Mouse (Mus musculus) midbrain, postnatal 0 days (tissue): ENCODE measurements around the gene Tgm3. TPM values are rescaled to one million over a fixed set of nuclear protein-coding genes. Genes with fewer than 3 reads are reported as not detected.

Experiments used
- ATAC-seq: fragments of 200-750 bp; cut with Nextera tagmentation; 2 replicates; pipeline ENCODE4 v1.8.0; 2017; ENCODE audit warnings: moderate number of reproducible peaks, mild to moderate bottlenecking, moderate TSS enrichment, moderate library complexity; ENCODE audit not compliant: low FRiP score
- DNase-seq: peaks from one replicate; pipeline ENCODE4 v3.0.0-alpha.2; 2015; ENCODE audit warnings: low spot score
- H3K27ac ChIP-seq: fragments of 300-500 bp; sonication (generic); 2 replicates; pipeline ENCODE4 v1.5.1; 2014; ENCODE audit warnings: low read depth, mild to moderate bottlenecking, low read length, mixed read lengths
- H3K27me3 ChIP-seq: fragments of 300-500 bp; sonication (generic); 2 replicates; pipeline ENCODE4 v1.6.1; 2014; ENCODE audit warnings: low read length, control low read depth, mixed read lengths; ENCODE audit not compliant: insufficient read depth
- H3K36me3 ChIP-seq: fragments of 300-500 bp; sonication (generic); 2 replicates; pipeline ENCODE4 v1.6.1; 2014; ENCODE audit warnings: low read length, control low read depth, mixed read lengths; ENCODE audit not compliant: insufficient read depth
- H3K4me1 ChIP-seq: fragments of 300-500 bp; sonication (generic); 2 replicates; pipeline ENCODE4 v1.6.1; 2014; ENCODE audit warnings: mild to moderate bottlenecking, control low read depth, antibody characterized with exemption, low read length, mixed read lengths; ENCODE audit not compliant: insufficient read depth
- H3K4me2 ChIP-seq: fragments of 300-500 bp; sonication (generic); 2 replicates; pipeline ENCODE4 v1.6.1; 2014; ENCODE audit warnings: low read depth, mild to moderate bottlenecking, low read length, mixed read lengths; ENCODE audit not compliant: poor library complexity, severe bottlenecking
- H3K4me3 ChIP-seq: fragments of 300-500 bp; sonication (generic); 2 replicates; pipeline ENCODE4 v1.5.1; 2014; ENCODE audit warnings: low read depth, mild to moderate bottlenecking, low read length, moderate library complexity
- H3K9ac ChIP-seq: fragments of 300-500 bp; sonication (generic); replicated peaks from 2 replicates; pipeline ENCODE4 v1.6.1; 2014; ENCODE audit warnings: mild to moderate bottlenecking, low read length, moderate library complexity, mixed read lengths; ENCODE audit not compliant: poor library complexity, severe bottlenecking
- H3K9me3 ChIP-seq: fragments of 300-500 bp; sonication (generic); 2 replicates; pipeline ENCODE4 v1.6.1; 2016; ENCODE audit warnings: low read length, control low read depth
- CTCF ChIP-seq: IDR thresholded peaks from 2 replicates; pipeline ENCODE4 v1.5.1; 2016; ENCODE audit warnings: antibody characterized with exemption, mild to moderate bottlenecking
- WGBS: fragments of 180-500 bp; shearing (Covaris S2); extraction: QIAGEN DNeasy Blood & Tissue Kit; methylation state at CpG from one replicate; pipeline ENCODE4 v1.1.7; 2014; 5-methylcytosine and 5-hydroxymethylcytosine counted together
- polyA plus RNA-seq: library from polyadenylated mRNA; unstranded; fragments of >200 nt; fragmentation: Nextera tagmentation; extraction: Ambion mirVana; gene quantifications from 2 replicates; pipeline ENCODE4 v1.2.1, GENCODE M21; 2015
- total RNA-seq: library from RNA; depleted of rRNA; stranded (reverse); fragments of >200 nt; gene quantifications from 2 replicates; pipeline ENCODE4 v1.2.3, GENCODE M21; 2014; rRNA removed

The Tgm3 gene
- 0.05 and 0.11 TPM in 2 replicates for total RNA-seq
- polyA plus RNA-seq: 0.06 and 0.07 TPM in 2 replicates

- ATAC-seq: no peak
These were observed at the start of gene Tgm3 for GRCm38 (mm10) chr2:130012026-130012425. Gene Tgm3 (plus strand): TSS chr2:130012349.

GRCm38 (mm10) chr2:129980608-129981007, 31.5 kb upstream of the Tgm3 start:
- 93% methylated on average over 4 of the region's 4 CpGs for WGBS
- Histone ChIP-seq H3K4me2 (no peak overlapping the region), H3K4me3 (no peak overlapping the region), H3K9ac (no peak overlapping the region), H3K9me3 (no peaks in the 10 kb centered on the region), H3K4me1 (no peaks in the 10 kb centered on the region), H3K36me3 (no peaks in the 10 kb centered on the region), H3K27me3 (no peaks in the 10 kb centered on the region), H3K27ac (no peak overlapping the region)
- DNase-seq: no peak
- TF ChIP-seq CTCF: no peak
- no peak for ATAC-seq

More at GRCm38 (mm10) chr2:130012026-130012425, at the start of gene Tgm3:
- no peak for DNase-seq
- Histone ChIP-seq H3K4me1 (no peaks in the 10 kb centered on the region; the same call in 1 of the 2 replicates), H3K27ac (no peak within 1 kb of the TSS), H3K9me3 (no peaks in the 10 kb centered on the region), H3K36me3 (no peaks in the 10 kb centered on the region), H3K4me2 (no peak within 1 kb of the TSS), H3K4me3 (no peak within 1 kb of the TSS), H3K9ac (no peak within 1 kb of the TSS), H3K27me3 (no peaks in the 10 kb centered on the region)
- 51% methylated on average over 7 of the region's 7 CpGs for WGBS
- no peak for TF ChIP-seq CTCF

- no peak overlapping the region for H3K9ac ChIP-seq
- H3K4me1 ChIP-seq: no peaks in the 10 kb centered on the region
- H3K9me3 ChIP-seq: no peaks in the 10 kb centered on the region
- H3K36me3 ChIP-seq: no peaks in the 10 kb centered on the region
- H3K27ac ChIP-seq: no peak overlapping the region
- no peak overlapping the region for H3K4me2 ChIP-seq
- no peak for ATAC-seq
- WGBS: 77% methylated on average over 6 of the region's 6 CpGs
- no peak for DNase-seq
- H3K4me3 ChIP-seq: no peak overlapping the region
- no peak for TF ChIP-seq CTCF
- no peaks in the 10 kb centered on the region for H3K27me3 ChIP-seq
These were observed 24.6 kb upstream of the Tgm3 start for GRCm38 (mm10) chr2:129987527-129988045.

- Histone ChIP-seq H3K4me2 (no peak overlapping the region), H3K4me3 (no peak overlapping the region)
- no peak for TF ChIP-seq CTCF
These were observed 22.5 kb upstream of the Tgm3 start for GRCm38 (mm10) chr2:129989646-129990045.

GRCm38 (mm10) chr2:129994468-129994867, 17.7 kb upstream of the Tgm3 start:
- no peaks in the 10 kb centered on the region for H3K27me3 ChIP-seq
- H3K9ac ChIP-seq: no peak overlapping the region
- no peak for DNase-seq
- H3K4me1 ChIP-seq: no peaks in the 10 kb centered on the region
- no peak for ATAC-seq
- no peaks in the 10 kb centered on the region for H3K9me3 ChIP-seq
- H3K4me3 ChIP-seq: no peak overlapping the region
- H3K27ac ChIP-seq: no peak overlapping the region
- H3K4me2 ChIP-seq: no peak overlapping the region
- H3K36me3 ChIP-seq: no peaks in the 10 kb centered on the region
- WGBS: 80% methylated on average over 3 of the region's 3 CpGs
- no peak for TF ChIP-seq CTCF

More at GRCm38 (mm10) chr2:129989646-129990045, 22.5 kb upstream of the Tgm3 start:
- no peaks in the 10 kb centered on the region for H3K9me3 ChIP-seq
- DNase-seq (no peak), ATAC-seq (no peak)
- no peaks in the 10 kb centered on the region for H3K4me1 ChIP-seq
- H3K36me3 ChIP-seq: no peaks in the 10 kb centered on the region
- no peak overlapping the region for H3K9ac ChIP-seq
- H3K27me3 ChIP-seq: no peaks in the 10 kb centered on the region
- no peak overlapping the region for H3K27ac ChIP-seq
- 83% methylated on average over 2 of the region's 2 CpGs for WGBS

GRCm38 (mm10) chr2:129998476-129998875, 13.7 kb upstream of the Tgm3 start:
- H3K4me3 ChIP-seq: no peak overlapping the region
- H3K9me3 ChIP-seq: no peaks in the 10 kb centered on the region
- no peaks in the 10 kb centered on the region for H3K4me1 ChIP-seq
- DNase-seq (peak; percentile 41), ATAC-seq (no peak)
- no peaks in the 10 kb centered on the region for H3K27me3 ChIP-seq
- H3K4me2 ChIP-seq: no peak overlapping the region
- no peak for TF ChIP-seq CTCF
- no peak overlapping the region for H3K27ac ChIP-seq
- H3K36me3 ChIP-seq: no peaks in the 10 kb centered on the region
- WGBS: 69% methylated on average over 7 of the region's 7 CpGs
- H3K9ac ChIP-seq: no peak overlapping the region
